Mouse (Mus musculus): ENCODE measurements around the gene Homer3.

The Homer3 gene

GRCm38 (mm10) chr8:70283136-70284077 is 780 bp downstream of the Homer3 start:
- intact Hi-C loops (cut with DNase I) = no loop called here

- intact Hi-C loops (cut with DNase I) = no loop called here
These were observed 1.8 kb downstream of the Homer3 start for GRCm38 (mm10) chr8:70284421-70284820.

GRCm38 (mm10) chr8:70285304-70285703 is 2.7 kb downstream of the Homer3 start:
- intact Hi-C loops (cut with DNase I) = no loop called here

- intact Hi-C loops (cut with DNase I) = no loop called here
These were observed 4.1 kb downstream of the Homer3 start for GRCm38 (mm10) chr8:70286737-70287136.

GRCm38 (mm10) chr8:70293988-70294405 is 11.4 kb downstream of the Homer3 start:
- intact Hi-C loops (cut with DNase I) = no loop called here

- intact Hi-C loops (cut with DNase I) = loop anchor here (5.0 kb wide), 1 partner anchor 69 kb away; the partner anchor contains the start of genes Armc6 and Sugp2
These were observed 18.3 kb downstream of the Homer3 start for GRCm38 (mm10) chr8:70300881-70301280.

- intact Hi-C loops (cut with DNase I) = loop anchor here (5.0 kb wide), 1 partner anchor 70 kb away; the partner anchor contains the start of genes Armc6 and Sugp2
These were observed 19.8 kb downstream of the Homer3 start, which contains the start of the genes Ddx49 and Cope for GRCm38 (mm10) chr8:70302358-70302890. Gene Ddx49 (minus strand): TSS chr8:70302489. Gene Cope (plus strand): TSS chr8:70302518.

- intact Hi-C loops (cut with DNase I) = loop anchor here (5.0 kb wide), 1 partner anchor 71 kb away; the partner anchor contains the start of genes Armc6 and Sugp2
These were observed 20.3 kb downstream of the Homer3 start for GRCm38 (mm10) chr8:70302901-70303300.

- intact Hi-C loops (cut with DNase I) = no loop called here
These were observed 26.7 kb downstream of the Homer3 start for GRCm38 (mm10) chr8:70309311-70309710.

- intact Hi-C loops (cut with DNase I) = no loop called here
These were observed 30.8 kb downstream of the Homer3 start for GRCm38 (mm10) chr8:70313399-70313798.

GRCm38 (mm10) chr8:70315624-70316510 is 33.2 kb downstream of the Homer3 start, which contains the start of gene Cers1:
Gene Cers1 (plus strand): TSS chr8:70315775.
- intact Hi-C loops (cut with DNase I) = no loop called here

GRCm38 (mm10) chr8:70316511-70317504 is 34.2 kb downstream of the Homer3 start:
- intact Hi-C loops (cut with DNase I) = no loop called here

- intact Hi-C loops (cut with DNase I) = no loop called here
These were observed 35.2 kb downstream of the Homer3 start for GRCm38 (mm10) chr8:70317872-70318271.

- intact Hi-C loops (cut with DNase I) = no loop called here
These were observed 41.1 kb downstream of the Homer3 start for GRCm38 (mm10) chr8:70323716-70324115.

GRCm38 (mm10) chr8:70327512-70327911 is 44.9 kb downstream of the Homer3 start:
- intact Hi-C loops (cut with DNase I) = no loop called here

- intact Hi-C loops (cut with DNase I) = no loop called here
These were observed 46.7 kb downstream of the Homer3 start, which contains the start of gene Gdf1 for GRCm38 (mm10) chr8:70329124-70329834. Gene Gdf1 (plus strand): TSS chr8:70329817.

GRCm38 (mm10) chr8:70329835-70330740 is 47.5 kb downstream of the Homer3 start:
- intact Hi-C loops (cut with DNase I) = no loop called here

GRCm38 (mm10) chr8:70330741-70331364 is 48.2 kb downstream of the Homer3 start:
- intact Hi-C loops (cut with DNase I) = no loop called here
